Mouse (Mus musculus) 416B (cell line): ENCODE results near the gene Inpp5e.

Experiments
- DNase-seq: peaks from one replicate; pipeline ENCODE4 v3.0.0; 2011; ENCODE audit warnings: low read depth

The Inpp5e gene

GRCm38 (mm10) chr2:26362991-26363390, 46.0 kb downstream of the Inpp5e start:
- no peak for DNase-seq

DNA sequence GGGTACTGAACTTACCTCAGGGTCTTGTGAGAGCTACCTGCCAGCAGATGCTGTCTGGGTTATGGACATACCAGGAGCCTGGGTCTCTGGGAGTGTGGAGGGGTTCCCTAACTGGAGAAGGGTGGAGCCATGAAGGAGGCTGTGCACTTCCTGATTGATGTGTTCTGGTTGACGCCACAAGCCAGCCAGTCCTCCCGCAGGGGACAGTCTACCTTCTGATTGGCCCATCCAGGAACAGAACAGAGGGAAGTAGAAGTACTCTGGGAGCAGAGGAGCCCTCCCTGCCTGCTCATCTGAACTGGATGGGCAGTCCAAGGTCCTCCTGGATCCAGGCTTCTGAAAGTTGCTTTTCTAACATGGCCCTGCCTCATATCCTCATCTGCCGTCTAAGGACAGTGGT, 48.2 kb downstream of the Inpp5e start, which contains the start of gene Card9:
TSS of gene Card9 (minus strand) at position 147 of the 400 bp plus-strand sequence.
- peak; percentile 84 for DNase-seq

DNA sequence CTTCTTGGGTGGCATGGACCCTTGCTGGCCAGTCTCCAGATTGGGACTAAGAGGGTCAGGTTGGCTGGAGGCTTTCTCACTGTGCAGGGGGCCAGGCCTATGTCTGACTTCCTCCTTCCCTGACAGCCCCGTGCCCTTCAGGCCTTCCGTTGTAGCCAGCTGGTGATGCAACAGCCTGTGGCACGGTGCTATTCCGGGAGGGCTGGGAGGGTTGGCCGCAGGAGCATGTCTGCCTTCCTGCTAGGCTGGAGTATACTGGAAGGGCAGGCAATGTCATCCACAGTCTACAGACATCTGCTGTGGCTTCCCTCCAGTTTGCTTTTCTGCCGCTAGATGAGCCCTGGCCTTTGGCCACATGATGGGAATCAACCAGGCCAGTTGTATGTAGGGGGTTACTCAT, 49.0 kb downstream of the Inpp5e start:
- DNase-seq = peak; percentile 82

GRCm38 (mm10) chr2:26358667-26359320, 50.2 kb downstream of the Inpp5e start:
- DNase-seq = peak; percentile 42

DNA sequence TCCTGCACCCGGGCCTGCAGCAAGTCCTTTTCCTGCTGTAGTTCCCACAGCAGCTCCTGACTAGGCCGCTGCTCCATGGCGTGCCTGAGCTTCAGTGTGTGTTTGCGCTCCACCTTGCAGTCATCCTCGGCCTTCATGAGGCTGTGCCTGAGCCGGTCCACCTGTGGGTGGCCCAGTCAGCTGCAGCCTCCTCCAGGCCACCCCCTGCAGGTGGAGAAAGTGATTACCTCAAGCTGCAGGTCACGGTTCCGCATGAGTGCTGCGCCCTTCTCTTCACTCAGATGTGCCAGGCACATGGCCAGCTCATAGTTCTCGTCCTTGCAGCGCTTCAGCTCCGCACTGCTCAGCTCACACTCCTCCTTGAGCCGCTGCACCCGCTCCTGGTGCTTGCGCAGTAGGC, 51.5 kb downstream of the Inpp5e start:
- DNase-seq = no peak

GRCm38 (mm10) chr2:26356678-26357077, 52.3 kb downstream of the Inpp5e start:
- peak; percentile 48 for DNase-seq

- DNase-seq = no peak
These were observed 52.8 kb downstream of the Inpp5e start for GRCm38 (mm10) chr2:26356231-26356630.

GRCm38 (mm10) chr2:26354401-26354800, 54.6 kb downstream of the Inpp5e start:
- DNase-seq = no peak

DNA sequence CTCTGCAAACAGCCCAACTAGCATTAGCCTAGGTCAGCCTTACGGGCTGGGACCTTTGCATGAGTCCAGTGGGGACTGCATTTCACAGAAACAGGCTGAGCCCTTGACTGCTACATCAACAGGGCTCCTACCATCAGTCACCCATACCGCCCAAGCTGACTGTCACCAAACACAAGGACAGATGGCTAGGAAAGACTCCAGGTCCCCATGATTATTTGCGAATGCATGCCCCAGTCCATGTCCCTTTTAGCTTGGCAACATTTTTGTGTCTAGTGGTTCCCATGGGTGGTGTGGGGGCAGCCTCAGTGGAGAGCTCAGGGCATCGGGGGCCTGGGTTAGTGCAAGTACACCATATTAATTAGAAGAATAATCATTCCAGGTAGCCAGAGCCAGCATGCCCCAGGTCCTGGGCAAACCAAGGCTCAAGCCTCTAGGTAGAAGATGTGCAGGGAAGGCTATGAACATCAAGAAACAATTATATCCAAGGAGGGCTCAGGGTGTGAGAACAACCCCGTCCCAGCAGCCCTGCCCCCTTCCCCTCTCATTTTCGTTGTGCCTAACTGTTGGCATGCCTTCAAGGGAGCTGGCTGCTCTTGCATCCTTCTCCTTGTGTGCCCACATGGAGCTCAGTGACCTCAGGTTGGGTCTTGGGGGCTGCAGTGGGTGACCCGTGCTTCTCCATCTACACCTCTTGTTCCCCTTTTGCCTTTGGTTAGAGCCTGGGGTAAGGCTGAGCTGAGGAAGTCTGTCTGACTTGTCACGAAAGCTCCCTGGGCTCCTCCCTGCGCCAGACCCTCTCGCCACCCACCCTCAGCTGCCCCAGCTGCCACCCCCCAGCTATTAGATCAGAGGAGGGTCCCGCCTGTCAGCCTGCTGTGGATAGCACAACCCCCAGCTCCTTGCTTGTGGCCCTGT, 55.7 kb downstream of the Inpp5e start:
- DNase-seq = no peak

GRCm38 (mm10) chr2:26352291-26352910, 56.6 kb downstream of the Inpp5e start:
- DNase-seq = peak; percentile 11

GRCm38 (mm10) chr2:26351358-26352290, 57.4 kb downstream of the Inpp5e start, which contains the start of gene Dnlz:
Gene Dnlz, minus strand, starts transcription at chr2:26352110.
- DNase-seq = peak; percentile 94

GRCm38 (mm10) chr2:26348241-26348640, 60.8 kb downstream of the Inpp5e start:
- DNase-seq = no peak
